Mouse (Mus musculus) mouse embryonic stem cell (cell line): ENCODE data around the gene Scg3.
"Not testable (repeated sequence)": the region's sequence is repeated elsewhere in the genome, so short reads cannot be mapped to it uniquely, and the experiment has no call there.

Experiments
- in situ Hi-C, 2 experiments: fragments of 300-500 bp; cut with MboI; formaldehyde crosslinking; loops; 1 replicate in 1 of 2; 3 replicates in 1 of 2; pipeline ENCODE4 v1.14.3; 2019 to 2020; ENCODE audit warnings: low sequenced_read_pairs in 2 of 2, low pct_unique_long_range_greater_than_20kb in 1 of 2, mixed read lengths in 1 of 2; ENCODE audit not compliant: unreplicated experiment in 1 of 2

Scg3 gene

GRCm38 (mm10) chr9:75632111-75632510 is 51.7 kb downstream of the Scg3 start:
- in situ Hi-C loops: no loop called here

GRCm38 (mm10) chr9:75630823-75631454 is 52.9 kb downstream of the Scg3 start:
- in situ Hi-C loops: no loop called here

DNA sequence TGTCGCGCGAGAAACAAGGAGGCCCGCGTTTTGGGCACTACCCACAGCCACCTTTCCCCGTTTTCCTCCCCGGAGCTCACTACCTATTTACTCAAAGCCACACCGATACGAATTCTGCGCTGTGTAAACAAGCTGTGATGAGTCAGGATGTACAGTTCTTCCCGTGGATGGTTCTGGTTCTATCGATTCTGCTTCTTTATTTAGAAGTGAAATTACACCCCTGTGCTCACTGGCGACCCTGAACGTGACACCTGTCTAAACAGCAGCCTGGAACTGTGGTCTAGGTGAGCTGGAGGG is 57.6 kb downstream of the Scg3 start:
- in situ Hi-C loops: no loop called here

- in situ Hi-C loops: no loop called here
These were observed 58.1 kb downstream of the Scg3 start, which contains the start of gene Lysmd2 for GRCm38 (mm10) chr9:75625556-75626307. Gene Lysmd2 (plus strand): TSS chr9:75625741.

DNA sequence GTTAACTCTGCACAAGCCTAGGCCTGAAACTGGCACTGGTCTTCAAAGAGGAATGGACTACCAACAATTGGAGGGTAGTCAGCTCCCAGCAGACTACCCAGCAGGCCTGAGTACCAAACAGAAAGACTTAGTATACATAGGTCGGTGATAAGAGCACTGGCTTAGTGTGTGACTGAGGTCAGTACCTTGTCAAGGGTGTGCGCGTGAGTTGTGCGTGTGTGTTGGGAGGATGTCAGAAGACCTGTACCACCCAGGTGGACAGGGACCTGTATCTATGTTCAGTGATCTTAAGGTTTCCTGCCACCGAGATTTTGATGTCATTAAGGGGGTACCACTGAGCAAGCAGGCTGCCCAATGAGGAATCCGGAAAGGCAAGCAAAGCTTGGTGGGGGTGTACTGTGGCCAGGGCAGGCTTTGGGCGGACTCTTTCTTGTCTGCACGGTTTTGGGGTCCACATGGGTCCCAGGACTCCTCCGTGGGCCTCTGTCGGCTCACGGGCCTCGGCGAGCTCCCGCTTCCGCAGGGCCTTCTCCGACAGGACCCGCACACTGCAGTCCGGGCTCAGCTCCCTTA is 58.8 kb downstream of the Scg3 start:
- in situ Hi-C loops: no loop called here

- in situ Hi-C loops: no loop called here
These were observed 62.4 kb downstream of the Scg3 start for GRCm38 (mm10) chr9:75621428-75621827.

DNA sequence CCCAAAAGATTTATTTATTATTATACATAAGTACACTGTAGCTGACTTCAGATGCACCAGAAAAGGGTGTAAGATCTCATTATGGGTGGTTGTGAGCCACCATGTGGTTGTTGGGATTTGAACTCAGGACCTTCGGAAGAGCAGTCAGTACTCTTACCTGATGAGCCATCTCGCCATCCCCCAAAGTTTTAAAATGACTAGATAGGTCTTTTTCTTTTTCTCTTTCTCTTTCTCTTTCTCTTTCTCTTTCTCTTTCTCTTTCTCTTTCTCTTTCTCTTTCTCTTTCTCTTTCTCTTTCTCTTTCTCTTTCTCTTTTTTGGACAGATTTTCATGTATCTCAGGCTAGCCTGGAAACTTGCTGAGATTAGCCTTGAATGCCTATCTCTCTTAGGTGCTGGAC is 64.1 kb downstream of the Scg3 start:
- in situ Hi-C loops: not testable (repeated sequence)

DNA sequence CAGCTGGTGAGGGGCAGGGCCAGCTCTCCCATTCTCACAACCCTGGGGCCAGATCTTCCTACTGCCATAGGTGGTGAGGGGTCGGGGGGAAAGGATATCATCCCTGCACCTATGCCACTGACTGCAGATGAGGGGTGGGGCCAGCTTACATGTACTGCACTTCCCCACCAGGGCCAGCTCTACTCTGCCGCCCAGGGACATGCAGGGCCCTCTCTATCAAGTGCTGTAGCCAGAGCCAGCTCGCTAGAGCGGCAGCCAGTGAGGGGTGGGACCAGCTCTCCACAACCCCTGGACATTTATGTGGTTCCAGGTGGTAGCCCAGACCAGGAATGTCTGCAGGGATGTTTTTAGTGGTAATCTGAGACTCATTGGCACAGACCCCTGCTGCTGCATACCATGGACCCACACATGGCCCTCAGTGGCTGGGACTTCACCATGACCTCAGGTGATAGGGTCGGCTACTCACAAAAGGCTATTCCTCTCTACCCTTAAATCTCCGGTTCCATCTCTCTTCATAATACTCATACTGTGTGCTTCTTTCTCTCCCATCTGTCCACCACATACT is 64.9 kb downstream of the Scg3 start:
- in situ Hi-C loops: no loop called here

GRCm38 (mm10) chr9:75616560-75616959 is 67.3 kb downstream of the Scg3 start:
- in situ Hi-C loops: no loop called here

GRCm38 (mm10) chr9:75610571-75611493 is 73.0 kb downstream of the Scg3 start, which contains the start of gene Tmod2:
Gene Tmod2 (minus strand): TSS chr9:75611325.
- in situ Hi-C loops: no loop called here

- in situ Hi-C loops: no loop called here
These were observed 73.9 kb downstream of the Scg3 start for GRCm38 (mm10) chr9:75609965-75610364.

- in situ Hi-C loops: no loop called here
These were observed 74.4 kb downstream of the Scg3 start for GRCm38 (mm10) chr9:75609505-75609904.

DNA sequence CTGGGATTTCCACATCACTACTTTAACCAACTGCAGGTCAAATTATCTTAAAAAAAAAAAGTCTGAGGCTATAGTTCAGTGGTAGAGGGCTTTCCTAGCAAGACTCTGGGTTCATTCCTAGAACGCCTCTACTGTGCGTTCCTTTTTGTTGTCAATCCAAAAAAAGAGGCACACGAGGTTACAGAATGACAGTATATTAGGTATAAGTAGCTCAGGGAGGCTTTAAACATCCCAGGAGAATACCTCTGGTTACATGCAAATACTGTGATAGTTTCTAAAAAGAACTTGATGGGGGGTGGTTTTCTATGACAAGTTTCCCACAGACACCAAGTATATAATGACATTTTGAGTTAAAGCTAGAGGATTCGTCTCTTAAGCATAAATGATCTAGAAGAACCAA is 76.4 kb downstream of the Scg3 start:
- in situ Hi-C loops: no loop called here

GRCm38 (mm10) chr9:75601510-75601909 is 82.3 kb downstream of the Scg3 start:
- in situ Hi-C loops: no loop called here

DNA sequence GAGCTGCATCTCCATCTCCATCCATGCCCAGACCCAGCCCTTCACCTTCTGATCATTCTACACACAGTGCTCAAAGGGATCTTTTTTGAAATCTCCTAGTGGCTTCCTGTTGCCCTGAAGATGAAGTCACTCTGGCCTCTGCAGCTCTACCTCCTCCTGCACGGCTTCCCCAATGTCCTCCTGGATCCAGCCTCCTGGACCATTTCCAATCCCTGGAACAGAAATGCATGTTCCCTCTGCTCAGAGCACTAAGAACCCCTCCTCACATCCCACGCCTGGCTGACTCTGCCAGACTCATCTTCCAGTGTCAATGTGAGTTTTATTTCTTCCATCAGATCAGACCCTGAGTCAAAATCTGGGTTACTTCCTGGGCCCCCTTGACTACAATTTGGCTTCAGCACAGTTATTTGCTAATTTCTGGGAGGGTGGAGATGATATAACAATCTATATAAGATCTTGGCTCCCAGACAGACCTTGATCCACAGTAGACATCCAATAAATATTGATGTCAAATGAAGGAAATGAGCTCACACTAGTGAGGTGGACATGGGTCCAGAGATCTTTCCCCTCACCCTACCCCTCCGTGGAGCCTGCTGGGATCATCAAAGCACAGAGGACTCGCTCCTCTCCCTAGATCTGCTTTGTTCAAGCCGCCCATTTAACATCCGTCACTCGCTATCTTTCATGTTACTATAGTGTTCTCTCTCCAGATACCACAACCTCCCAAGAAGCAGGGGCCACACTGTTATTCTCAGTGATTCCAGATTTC is 83.5 kb downstream of the Scg3 start:
- in situ Hi-C loops: no loop called here

- in situ Hi-C loops: no loop called here
These were observed 84.5 kb downstream of the Scg3 start for GRCm38 (mm10) chr9:75599191-75599841.

- in situ Hi-C loops: no loop called here
These were observed 86.3 kb downstream of the Scg3 start for GRCm38 (mm10) chr9:75597596-75597995.
